Mouse (Mus musculus) ES-CJ7 (cell line): ENCODE measurements at regions not wholly inside any gene's neighbourhood (a gene's known extent, or its start where the extent isn't known, plus 50 kb on each side); places are given as distances from the start of the nearest gene placed in this dataset.

Experiments used
- DNase-seq: peaks from one replicate; pipeline ENCODE4 v3.0.0; 2011; ENCODE audit warnings: low read depth, low spot score

DNA sequence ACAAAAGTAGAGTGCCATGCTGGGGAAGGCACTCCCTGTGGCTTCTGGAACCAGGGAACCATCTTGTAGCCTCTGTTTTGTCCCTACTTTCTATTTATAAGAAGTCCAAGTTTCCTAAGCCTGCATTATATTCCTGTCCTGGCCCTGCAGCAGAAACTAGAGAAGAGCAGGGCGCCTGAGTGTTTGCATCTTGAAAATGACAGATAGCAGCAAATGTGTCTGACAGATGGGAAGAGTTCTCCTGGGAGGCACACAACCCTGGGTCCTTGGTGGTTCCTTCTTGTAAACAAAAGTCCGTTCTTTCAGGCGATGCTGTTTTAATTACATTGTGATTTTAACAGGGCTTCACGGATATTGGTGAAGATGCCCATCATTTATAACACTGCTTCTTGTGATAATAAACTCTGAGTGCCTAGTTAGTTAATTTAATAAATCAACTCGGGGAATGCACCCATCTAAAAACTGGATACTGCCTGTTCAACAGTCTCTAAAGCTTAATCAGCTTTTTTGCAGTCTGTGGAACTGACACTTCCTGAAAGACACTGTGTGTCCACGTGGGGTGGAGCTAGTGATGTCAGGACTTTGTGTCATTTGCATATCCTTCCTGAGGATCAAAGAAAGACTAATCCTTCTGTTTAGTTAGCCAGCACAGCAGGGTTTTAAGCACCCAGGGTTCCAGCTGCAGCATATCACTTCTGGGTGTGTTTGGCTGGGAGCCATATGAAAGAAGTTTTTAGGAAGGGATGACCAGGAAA lies 188.3 kb upstream of the Ccdc54 start:
- DNase-seq = peak; percentile 28

DNA sequence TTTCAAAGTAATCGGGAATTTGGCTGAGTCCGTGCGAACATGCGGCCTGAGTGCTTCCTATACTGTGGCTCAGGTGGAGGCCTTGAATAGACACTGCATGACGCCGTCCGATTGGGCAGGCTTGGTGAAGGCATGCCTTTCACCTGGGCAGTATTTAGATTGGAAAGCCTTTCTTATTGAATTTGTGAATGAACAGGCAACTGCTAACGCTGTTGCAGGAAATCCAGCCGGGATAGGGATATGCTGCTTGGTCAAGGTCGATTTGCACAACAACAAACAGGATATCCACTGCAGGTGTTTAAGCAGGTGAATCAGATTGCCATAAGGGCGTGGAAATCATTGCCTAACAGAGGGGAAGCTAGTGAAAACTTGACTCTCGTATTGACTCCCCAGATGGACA lies 183.7 kb upstream of the Ccdc54 start:
- peak; percentile 23 for DNase-seq

DNA sequence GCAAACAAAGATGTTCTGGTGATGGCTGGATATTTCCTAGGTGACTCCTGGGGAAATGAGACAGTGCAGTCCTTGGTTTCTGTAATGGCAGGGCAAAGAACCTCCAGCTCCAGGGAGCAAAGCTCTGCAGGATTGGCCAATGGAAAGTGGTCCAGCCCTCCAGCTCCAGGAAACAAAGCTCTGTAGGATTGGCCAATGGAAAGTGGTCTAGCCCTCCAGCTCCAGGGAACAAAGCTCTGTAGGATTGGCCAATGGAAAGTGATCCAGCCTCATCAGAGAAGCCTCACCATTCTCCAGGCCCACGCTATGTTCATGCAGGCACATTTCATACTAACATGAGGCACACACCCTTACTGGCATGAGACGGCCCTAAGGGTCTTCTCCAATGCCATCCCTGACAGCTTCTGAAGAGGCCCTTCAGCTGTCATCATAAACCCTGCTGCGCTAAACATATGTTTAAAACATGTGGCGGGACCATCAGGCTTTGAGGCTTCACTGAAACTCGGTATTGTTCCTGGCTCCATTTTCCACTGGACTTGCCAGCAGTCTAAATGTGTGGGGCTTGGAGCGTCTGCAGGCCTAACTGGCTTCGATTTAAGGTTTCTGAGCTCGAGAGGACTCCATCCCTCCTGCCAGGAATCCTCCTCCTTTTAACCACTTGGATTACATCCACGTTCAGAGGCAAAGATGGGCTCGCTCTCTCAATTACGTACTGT lies 175.3 kb upstream of the Ccdc54 start:
- no peak for DNase-seq

DNA sequence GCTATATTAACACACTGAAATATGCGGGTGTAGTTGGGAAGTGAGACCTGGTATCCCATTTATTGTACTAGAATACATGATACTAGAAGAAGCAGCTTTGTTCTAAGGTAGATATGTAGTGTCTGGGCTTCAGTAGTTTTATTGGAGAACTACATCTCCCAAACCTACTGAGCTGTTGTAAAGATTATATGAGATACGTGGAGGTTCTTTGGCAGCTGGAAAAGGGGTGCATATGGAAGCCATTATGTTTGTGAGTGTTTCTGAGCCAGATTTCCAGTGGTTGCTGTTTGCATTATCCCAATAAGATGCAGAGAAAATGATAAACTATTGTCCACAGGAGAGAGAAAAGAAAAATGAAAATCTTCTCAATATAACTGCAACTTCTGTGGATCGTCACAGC lies 171.1 kb upstream of the Ccdc54 start:
- DNase-seq = no peak

DNA sequence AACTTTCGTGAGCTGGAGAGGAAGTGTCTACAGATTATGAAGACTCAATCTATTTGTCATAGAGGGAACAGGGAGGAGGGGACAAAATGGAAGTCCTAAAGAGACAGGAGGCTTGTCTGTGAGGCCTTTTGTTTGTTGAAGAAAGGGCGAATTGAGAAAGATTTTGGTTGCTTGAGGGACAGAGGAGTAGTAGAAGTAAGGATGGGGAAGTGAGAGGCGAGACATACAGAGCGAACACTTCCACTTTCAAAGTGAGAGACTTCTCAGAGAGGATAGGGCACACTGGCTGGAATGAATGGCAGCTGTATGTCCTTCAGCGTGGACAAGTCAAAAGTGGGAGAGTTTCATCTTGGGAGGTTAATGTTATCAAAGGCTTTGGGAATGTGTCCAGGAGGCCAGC lies 169.0 kb upstream of the Ccdc54 start:
- DNase-seq = no peak

DNA sequence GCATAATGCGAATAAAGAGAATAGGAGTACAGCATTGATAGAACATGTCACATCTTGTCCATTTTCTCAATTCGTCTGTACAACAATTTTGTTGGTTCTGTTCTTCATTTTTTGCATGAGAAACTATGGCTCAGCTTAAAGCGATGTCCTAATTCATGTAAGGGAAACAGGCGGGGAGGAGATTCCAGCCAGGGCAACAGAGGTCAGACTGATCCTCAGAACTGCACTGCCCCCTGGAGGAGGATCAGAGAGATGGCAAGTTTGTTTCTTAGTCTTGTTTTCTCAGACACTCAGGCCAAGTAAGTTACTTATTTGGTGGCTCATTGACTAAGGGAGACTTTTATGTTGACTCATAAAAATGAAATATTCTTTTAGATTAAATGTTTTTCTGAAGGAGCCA lies 165.7 kb upstream of the Ccdc54 start:
- DNase-seq = peak; percentile 74

DNA sequence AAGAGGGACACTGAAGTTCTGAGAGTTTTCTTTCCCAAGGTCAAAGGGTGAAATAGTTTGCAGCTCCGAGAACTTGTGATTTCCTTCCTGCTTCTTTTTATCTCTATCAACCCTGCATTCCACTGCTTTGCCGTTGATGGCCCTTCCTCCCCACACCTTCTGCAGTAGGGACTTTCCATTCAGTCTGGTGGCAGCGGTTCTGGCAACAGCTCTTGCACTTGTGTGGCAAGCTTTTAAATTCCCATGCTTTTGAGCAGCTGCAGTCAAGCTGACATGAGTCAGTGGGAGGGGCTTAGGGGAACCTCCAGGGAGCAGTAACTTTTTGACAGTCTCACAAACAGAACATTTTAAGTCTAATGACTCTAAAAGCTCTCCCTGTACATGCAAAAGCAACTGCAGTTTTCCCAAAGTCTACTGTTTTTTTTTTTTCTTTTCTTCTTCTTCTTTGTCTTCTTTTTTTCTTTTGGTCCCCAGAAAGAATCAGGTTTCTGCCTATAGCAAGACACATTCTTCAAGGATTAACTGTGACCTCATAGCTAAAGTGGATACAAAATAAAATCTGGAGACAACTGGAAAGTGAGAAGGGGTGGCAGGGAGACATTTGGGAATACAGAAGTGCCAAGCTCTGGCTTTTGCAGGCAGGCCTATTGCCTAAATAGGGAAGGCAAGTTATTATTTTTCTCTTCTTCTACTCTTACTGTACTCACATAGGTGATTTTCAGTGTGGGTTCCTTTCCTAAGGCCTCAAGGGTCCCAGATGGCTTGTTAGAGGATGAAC lies 162.8 kb upstream of the Ccdc54 start:
- peak; percentile 10 for DNase-seq

DNA sequence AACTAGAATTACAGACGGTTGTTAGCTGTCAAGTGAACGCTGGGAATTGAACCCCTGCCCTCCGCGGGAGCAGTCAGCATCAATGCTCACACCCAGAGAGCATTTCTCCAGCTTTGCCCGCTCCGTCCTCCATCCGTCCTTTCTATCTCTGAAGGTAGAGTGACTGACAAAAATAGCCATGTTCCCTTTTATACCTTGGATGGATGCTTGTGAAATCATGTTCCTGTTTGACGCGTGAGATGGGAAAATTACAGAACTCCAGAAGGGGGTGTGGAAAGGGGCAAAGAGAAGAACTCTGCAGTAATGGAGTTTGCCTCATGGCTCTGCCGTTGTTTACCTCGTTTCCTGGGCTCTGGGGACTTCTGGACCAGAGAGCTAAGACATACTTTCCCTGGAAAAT lies 162.1 kb upstream of the Ccdc54 start:
- no peak for DNase-seq

DNA sequence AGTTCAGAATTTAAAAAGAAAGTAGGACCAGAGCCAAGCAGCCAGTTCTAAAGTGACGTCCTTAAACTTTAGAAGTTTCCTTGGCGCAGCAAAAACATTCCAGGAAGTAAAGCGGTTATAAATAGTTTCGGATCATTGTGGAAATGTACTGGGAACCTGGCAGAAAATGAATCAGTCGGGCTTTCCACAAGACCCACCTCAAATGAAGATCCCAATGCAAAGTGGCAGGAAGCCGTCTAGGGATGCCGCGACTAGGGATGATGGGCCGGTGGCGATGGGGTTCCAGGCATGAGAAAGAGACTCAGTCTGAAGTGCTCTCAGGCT lies 161.3 kb upstream of the Ccdc54 start:
- no peak for DNase-seq

DNA sequence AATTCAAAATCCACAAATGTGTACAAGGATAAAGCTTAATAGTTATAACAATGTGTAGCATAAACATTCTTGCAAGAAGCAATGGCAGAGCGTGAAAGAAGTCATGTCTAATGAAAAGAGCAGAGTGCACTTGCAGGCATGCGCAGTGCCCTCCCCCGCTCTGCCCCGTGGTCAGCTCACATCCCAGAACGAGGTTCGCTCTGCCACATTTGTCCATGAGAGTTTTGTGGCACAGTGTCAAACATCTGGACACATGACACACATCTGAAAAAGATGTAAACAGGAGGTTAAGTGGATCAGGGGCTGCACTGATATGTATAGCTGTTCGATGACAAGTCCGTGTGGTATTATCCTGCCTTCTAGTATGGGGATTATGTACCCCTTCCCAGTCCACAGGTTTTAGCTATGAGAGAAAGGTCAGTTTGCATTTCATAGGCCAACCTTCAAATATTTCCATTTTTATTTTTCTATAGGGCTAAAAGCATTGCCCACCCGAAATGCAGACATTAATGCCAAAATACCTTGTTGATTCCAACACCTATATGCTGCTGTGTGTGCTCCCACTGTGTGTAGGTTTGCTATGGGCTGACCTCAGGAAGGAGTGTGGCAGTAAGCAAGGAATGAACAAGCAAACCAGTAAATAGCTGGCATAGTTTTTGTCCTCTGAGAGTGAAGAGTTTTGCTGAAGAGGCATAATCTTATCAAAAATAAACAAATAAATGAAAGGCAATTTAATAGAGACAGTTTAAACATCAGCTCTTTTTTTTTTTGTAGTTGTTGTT lies 160.7 kb upstream of the Ccdc54 start:
- no peak for DNase-seq

DNA sequence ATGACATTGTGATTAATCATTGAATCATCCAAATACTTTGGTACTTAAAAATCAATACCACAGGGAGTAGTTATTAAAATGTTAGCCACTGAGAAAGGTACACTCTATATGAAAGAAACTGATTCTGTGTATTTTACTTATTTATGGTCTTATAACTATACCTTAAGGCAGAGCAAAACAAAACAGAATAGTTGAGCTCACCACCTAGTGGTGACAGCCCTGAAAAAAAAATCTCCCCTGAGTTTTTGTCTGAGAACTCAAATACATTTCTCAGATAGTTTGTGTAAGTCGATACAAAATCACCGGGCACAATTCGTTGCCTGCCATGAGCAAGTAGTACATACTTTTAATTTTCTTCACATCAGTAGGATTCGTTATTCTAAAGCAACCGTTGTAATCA lies 156.7 kb upstream of the Ccdc54 start:
- no peak for DNase-seq

DNA sequence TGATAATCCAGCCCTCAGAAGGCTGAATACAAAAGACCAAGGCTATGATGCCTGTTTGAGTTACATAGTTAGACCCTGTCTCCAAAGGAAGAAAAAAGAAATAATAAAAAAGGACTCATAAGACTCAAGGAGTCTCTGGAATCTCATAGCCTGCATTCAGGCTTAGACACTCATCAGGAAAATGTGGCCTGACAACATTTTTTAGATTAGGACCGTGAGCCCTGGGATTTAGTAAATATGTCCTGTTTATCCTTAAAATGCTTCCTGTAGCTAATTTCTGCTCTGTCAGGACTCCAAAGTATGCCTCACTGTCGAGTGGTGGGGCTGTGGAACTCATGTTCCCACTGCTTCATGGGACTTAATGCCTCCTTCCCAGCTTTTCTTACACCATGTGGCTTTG lies 154.8 kb upstream of the Ccdc54 start:
- DNase-seq = no peak

DNA sequence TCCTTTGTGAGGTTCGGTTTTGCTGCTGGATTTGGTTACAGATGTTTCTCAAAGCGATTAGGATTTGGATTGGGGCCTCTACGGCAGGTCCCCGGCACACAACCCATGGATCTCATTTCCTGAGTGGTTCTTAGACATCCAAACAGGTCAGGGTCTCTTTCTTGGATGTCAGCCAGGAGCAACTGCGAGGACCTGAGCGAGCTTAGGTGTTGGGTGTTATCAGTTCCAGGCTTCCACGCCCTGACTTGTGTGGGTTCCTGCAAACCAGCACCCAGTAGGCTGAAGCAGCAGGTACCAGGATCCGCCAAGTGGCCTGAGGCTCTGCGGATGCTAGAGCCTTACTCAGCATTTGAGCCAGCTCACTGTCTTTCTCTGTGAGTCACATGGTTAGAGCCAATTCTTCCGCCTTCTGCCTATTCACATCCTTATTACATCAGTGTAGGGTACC lies 146.5 kb upstream of the Ccdc54 start:
- peak; percentile 40 for DNase-seq

DNA sequence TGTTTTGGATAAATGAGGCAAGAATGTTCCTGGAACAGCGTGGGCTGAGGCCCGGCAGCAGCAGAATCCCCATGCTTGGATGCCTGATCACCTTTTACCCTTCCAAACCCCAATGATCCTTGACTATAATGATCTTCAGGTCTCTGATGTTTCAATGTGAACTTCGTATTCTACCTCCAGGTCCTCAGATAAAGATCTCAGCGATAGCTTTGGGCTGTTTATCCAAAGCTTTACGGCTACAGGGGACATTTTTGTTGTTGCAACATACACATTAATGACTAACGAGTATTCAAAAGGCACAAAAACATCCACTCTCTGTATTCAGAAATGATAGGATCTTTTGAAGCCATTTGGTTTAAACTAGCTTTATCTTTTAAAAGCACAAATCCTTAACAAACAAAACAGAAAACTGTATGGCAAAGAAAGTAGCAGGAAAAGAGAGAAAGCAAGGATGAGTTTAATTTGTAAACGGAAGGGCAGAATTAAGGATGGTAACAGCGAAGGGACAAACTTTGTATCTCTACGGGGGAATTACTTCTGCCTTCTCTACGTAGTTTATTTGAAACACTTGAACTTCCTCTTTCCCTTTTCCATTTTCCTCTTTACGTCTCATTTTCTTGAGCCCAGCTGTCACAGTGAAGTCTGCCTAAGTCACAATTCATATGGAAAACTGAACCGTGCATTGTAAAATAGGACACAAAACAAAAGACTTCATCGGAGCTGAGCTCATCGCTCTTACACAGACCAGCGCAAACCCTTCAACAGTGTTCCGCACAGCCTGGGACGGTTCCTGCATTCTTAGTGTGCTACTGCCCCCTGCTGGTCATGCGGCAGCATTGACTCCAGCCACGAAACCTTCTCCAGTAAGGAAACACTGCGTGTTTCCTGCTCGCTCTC lies 145.4 kb upstream of the Ccdc54 start:
- peak; percentile 94 for DNase-seq

DNA sequence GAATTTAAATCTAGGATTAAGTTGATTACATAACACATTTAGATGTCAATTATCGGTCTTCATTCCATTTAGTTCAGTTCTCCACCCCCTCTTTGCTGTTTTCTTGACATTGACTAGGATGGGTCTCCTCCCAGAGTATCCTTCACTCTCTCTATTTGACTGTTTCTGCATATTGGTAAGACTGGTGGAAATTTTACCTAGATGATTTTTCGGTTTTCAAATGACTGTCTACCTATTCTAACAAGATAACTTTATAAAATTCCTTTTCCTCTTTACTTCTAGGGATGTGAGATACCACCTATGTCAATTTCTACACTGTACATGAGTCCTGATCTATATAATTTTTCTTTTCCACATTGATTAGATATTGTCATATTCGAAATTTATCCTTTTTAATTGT lies 142.4 kb upstream of the Ccdc54 start:
- DNase-seq = no peak

DNA sequence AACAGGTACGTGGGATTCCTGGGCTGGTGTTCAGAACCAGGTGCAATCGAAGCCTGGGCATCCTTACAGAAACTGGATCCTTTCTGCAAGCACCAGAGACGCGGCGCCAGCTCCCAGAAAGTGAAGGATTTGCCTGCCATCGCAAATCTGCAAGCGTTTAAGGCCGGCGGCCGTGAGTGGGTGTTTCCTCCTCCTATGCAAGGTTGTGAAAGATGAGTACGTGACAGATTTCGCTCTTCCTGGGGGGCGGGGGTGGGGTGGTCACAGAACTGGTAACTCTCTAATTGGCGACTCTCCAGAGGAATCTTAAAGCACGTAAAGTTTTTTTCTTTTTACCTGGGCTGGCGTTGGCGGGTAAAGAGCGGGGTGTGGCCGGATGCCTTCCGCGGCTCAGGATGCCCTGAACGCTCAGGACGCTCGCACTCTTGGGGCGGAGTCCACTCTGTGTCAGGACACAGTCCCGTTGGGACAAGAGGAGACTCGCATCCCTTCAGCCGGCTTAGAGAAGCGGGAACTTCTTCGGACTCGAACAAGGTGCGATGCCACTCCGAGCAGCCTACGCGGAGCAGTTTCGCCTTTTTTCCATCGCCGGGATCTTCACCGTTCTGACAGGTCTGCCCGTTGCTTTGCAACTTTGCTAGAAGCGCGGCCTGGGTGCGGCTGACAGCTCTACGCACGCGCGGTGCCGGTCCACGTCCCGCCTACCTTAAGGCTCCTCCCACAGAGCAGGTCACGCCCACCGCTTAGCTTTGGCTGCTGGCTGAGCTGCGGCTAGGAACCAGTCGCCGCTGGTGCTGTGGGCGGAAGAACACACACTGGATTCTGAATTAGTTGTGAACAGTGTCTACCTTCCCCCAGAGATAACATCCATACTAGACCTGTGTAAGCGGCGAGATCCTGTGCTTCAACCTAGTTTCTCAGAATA lies 141.4 kb upstream of the Ccdc54 start:
- DNase-seq = peak; percentile 94

DNA sequence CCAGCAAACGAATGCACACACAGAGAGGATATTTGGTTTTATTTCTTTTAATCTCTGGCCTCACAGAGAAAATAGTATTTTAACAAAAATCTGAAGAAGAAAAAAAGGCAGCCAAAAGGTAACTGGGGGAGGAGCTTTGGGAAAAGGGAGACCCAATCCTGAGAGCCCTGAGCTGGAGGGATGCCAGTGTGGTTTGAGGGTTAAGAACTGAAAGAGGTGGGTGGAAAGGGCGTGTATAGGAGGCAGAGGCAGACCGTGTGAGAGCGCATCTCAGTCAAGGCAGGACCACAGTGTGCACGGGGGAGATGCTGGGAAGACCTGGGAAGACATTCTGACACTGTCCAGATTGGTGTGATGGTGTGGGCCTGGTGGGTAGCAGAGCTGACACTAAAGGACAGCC lies 138.4 kb upstream of the Ccdc54 start:
- DNase-seq = no peak

DNA sequence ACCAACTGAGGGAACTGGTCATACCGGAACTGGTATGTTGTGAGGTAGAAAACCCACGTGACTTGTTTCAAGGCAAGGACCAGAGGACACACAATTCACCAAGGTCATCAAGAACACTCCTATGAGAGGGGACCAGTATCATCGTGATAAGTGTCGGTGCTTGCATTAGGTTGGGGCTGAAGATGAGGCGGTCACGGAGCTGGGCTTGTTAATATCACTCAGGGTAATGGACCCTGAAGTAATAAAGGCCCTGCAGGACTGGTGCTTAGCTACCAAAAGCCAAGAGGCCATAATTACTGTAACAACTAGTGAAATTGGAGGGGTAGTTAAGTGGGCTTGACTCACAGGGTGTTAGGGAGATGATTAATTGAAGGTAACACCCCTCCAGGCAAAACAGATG lies 132.2 kb upstream of the Ccdc54 start:
- DNase-seq = no peak

DNA sequence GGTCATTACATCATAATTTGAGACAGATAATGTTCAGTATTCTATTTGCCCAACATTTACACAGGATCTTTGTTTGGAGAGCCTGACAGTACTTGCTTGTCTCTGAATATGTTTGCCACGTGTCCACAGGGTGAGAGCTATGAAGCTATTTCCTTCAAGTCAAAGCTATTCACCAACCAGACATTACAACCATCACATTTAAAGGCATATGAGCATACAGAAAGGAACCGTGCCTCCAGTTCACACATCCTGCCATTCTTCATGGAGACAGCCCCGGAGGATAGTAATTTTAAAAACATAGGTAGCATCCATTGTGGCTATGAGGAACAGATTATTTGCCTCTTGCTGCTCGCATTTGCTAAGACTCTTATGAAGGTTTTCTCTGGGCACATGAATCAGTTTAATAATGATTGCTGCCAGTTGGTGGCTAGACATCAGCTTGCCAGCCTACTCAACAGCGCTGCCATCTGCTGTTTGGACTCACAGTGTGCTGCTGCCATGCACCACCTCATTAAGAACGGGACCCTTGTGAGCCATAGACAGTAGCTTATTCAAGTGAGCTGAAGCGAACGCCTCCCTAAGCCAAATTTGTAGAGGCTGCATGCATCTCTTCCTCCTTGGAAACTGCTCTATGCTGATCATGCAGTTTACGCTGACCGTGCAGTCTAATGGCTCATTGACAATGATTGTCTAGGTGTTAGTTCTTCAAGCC lies 126.5 kb upstream of the Ccdc54 start:
- peak; percentile 19 for DNase-seq
